Mouse (Mus musculus) neural tube, embryonic 14.5 days (tissue): Measurements from ENCODE around the gene Atcay. TPM values are rescaled to one million over a fixed set of nuclear protein-coding genes. Genes with fewer than 3 reads are reported as not detected.

ENCODE experiments used
- ATAC-seq: fragments of 200-750 bp; cut with Nextera tagmentation; 2 replicates; pipeline ENCODE4 v1.8.0; 2017; ENCODE audit warnings: low read depth, mild to moderate bottlenecking, moderate TSS enrichment, moderate library complexity
- H3K27ac ChIP-seq: fragments of 300-500 bp; sonication (generic); 2 replicates; pipeline ENCODE4 v1.5.1; 2014; ENCODE audit warnings: low read depth, mild to moderate bottlenecking, control low read depth, low read length, moderate library complexity, mixed read lengths
- H3K27me3 ChIP-seq: fragments of 300-500 bp; sonication (generic); 2 replicates; pipeline ENCODE4 v1.6.1; 2014; ENCODE audit warnings: low read length; ENCODE audit not compliant: control insufficient read depth, insufficient read depth
- H3K36me3 ChIP-seq: fragments of 300-500 bp; sonication (generic); 2 replicates; pipeline ENCODE4 v1.6.1; 2014; ENCODE audit warnings: low read length, mixed read lengths; ENCODE audit not compliant: control insufficient read depth, insufficient read depth
- H3K4me1 ChIP-seq: fragments of 300-500 bp; sonication (generic); 2 replicates; pipeline ENCODE4 v1.6.1; 2014; ENCODE audit warnings: low read length; ENCODE audit not compliant: control insufficient read depth, insufficient read depth
- H3K4me2 ChIP-seq: fragments of 300-500 bp; sonication (generic); 2 replicates; pipeline ENCODE4 v1.6.1; 2014; ENCODE audit warnings: mild to moderate bottlenecking, low read depth, low read length, control low read depth
- H3K4me3 ChIP-seq: fragments of 300-500 bp; sonication (generic); 2 replicates; pipeline ENCODE4 v1.5.1; 2014; ENCODE audit warnings: low read depth, low read length, control low read depth, mixed read lengths
- H3K9ac ChIP-seq: fragments of 300-500 bp; sonication (generic); replicated peaks from 2 replicates; pipeline ENCODE4 v1.6.1; 2014; ENCODE audit warnings: low read depth, mild to moderate bottlenecking, control low read depth, low read length, mixed read lengths
- H3K9me3 ChIP-seq: fragments of 300-500 bp; sonication (generic); 2 replicates; pipeline ENCODE4 v1.6.1; 2016; ENCODE audit warnings: low read length; ENCODE audit not compliant: control insufficient read depth
- WGBS: fragments of 180-500 bp; shearing (Covaris S2); extraction: QIAGEN DNeasy Blood & Tissue Kit; methylation state at CpG from one replicate; pipeline ENCODE4 v1.1.7; 2014; 5-methylcytosine and 5-hydroxymethylcytosine counted together
- polyA plus RNA-seq: library from polyadenylated mRNA; unstranded; fragments of >200 nt; fragmentation: Nextera tagmentation; extraction: Ambion mirVana; gene quantifications from 2 replicates; pipeline ENCODE4 v1.2.1, GENCODE M21; 2014

The Atcay gene
- polyA plus RNA-seq, 1 experiment from 2014 or later = 84.8 TPM

DNA sequence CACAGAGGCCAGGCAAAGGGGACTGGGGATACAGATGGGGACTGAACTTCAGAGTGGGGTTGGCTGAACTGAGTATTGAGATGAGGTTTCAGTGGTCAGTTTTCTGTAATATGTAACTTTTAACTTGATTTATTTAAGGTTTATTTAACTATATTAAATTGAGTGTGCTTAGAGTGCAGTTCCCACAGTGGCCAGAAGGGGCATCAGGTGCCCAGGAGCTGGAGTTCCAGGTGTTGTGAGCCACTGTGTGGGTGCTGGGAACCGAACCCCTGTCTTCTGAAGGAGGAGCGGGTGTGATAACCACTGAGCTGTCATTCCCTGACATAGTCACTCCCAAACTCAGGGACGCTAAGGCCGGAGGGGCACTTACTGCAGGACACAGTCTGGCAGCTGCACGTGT, 20.5 kb downstream of the Atcay start:
- Histone ChIP-seq H3K4me3 (no peak overlapping the region), H3K4me1 (no peaks in the 10 kb centered on the region), H3K9ac (no peak overlapping the region), H3K27me3 (no peaks in the 10 kb centered on the region), H3K4me2 (no peak overlapping the region), H3K27ac (no peak overlapping the region), H3K9me3 (no peaks in the 10 kb centered on the region), H3K36me3 (peaks cover 72% of the 10 kb centered on the region)
- WGBS = 95% methylated on average over 5 of the region's 5 CpGs
- no peak for ATAC-seq

DNA sequence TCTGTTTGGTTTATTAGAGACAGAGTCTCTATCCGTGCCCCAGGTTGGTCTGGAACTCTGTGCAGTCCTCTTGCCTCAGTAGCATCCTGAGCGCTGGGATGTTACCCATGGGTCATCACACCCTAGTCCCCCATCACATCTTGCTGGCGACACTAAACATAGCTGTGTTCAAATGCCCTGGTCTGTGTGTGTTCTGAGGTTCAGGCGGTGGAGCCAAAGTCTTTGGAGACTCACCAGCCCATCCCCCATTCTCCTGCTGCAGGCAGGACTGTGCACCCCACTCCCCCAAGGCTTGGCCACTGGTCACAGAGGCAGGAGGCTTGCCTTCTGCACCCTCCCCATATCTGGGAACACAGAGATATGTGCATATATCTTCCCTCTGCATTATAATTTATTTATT, 26.5 kb downstream of the Atcay start:
- H3K4me2 ChIP-seq = no peak overlapping the region
- H3K9me3 ChIP-seq = no peaks in the 10 kb centered on the region
- H3K36me3 ChIP-seq = peaks cover 25% of the 10 kb centered on the region
- H3K9ac ChIP-seq = 0 out of 2 replicates have a peak overlapping the region, but pooled peaks have one; percentile 1
- no peaks in the 10 kb centered on the region for H3K4me1 ChIP-seq
- H3K27ac ChIP-seq = no peak overlapping the region
- no peaks in the 10 kb centered on the region for H3K27me3 ChIP-seq
- 72% methylated on average over 4 of the region's 4 CpGs for WGBS
- 0 out of 2 replicates have a peak, but pooled peaks have one; percentile 9 for ATAC-seq
- no peak overlapping the region for H3K4me3 ChIP-seq

DNA sequence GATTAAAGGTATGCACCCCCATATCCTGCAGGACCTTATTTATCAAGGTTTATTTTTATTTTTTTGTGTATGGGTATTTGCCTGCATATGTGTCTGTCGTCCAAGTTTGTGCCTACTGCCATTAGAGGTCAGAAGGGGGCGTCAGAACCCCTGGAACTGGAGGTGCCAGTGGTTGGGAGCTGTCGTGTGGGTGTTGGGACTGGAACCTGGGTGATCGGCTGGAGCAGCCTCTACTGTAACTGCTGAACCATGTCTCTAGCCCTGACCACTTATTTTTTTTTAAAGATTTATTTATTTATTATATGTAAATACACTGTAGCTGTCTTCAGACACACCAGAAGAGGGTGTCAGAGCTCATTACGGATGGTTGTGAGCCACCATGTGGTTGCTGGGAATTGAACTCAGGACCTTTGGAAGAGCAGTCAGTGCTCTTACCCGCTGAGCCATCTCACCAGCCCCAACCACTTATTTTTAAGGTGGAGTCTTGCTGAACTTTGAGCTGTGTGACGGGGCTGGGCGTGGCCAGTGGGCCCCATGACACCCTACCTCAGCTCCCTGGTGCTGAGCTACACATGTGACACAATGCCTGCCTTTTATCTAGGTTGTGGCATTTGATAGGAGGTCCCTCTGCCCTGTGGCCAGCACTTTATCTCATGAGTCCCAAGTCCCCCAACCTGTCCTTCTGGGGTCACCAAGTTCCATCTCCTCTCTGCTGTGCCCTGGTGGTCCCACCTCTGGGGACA, 27.5 kb downstream of the Atcay start:
- H3K36me3 ChIP-seq = peaks cover 16% of the 10 kb centered on the region
- H3K4me1 ChIP-seq = no peaks in the 10 kb centered on the region
- H3K27ac ChIP-seq = no peak overlapping the region
- no peak for ATAC-seq
- no peak overlapping the region for H3K9ac ChIP-seq
- no peaks in the 10 kb centered on the region for H3K9me3 ChIP-seq
- 73% methylated on average over 8 of the region's 8 CpGs for WGBS
- H3K27me3 ChIP-seq = no peaks in the 10 kb centered on the region
- no peak overlapping the region for H3K4me2 ChIP-seq
- no peak overlapping the region for H3K4me3 ChIP-seq

DNA sequence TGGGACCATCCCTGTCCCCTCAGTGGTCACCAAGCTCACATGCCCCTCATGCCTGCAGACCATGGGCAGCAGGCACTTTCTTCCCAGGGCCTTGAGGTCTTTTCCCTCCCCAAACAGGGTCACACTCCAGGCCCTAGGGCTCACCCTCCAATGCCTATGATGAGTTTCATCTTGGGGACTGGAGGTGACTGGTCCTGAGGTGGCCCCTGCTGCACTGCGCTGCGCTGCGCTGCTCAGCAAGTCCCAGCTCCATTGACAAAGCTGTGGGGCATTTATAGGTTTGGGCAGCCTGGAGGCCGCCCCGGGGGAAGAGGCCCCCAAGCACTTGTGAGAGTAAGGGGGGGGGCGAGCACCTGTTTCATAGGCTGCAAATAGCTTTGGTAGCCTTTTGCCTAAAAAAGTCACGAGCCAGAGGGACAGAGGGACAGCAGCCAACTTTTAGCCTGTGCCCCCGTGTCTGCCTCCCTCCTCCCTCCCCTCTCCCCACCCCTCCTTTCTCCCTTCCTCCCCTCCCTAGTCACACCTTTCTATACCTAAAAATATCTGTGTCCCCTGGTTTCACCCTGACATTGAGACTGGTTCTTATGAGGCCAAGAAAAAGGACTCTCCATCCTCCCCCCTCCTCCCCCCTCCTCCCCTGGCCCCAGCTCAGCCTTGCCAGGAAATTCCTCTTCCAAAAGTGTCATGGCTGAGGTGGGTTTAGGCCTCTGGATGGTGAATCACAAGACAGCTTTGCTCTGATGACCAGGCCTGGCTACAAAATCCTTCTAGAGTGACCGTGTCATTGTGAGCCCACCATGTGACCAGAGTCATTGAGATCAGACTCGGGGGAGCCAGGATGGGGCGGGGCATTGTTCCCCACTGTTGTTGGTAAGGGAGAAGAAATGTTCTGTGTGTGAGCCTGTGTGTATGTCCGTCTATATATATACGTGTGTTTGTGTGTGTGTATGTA, 28.6 kb downstream of the Atcay start, which contains the start of gene Nmrk2:
Gene Nmrk2, minus strand, starts transcription at position 245 of the 952 bp plus-strand sequence.
- Histone ChIP-seq H3K27me3 (no peaks in the 10 kb centered on the region), H3K4me2 (no peak within 1 kb of the TSS), H3K4me1 (no peaks in the 10 kb centered on the region), H3K27ac (no peak within 1 kb of the TSS), H3K4me3 (no peak within 1 kb of the TSS), H3K9me3 (no peaks in the 10 kb centered on the region), H3K9ac (no peak within 1 kb of the TSS), H3K36me3 (peaks cover 10% of the 10 kb centered on the region)
- 63% methylated on average over 13 of the region's 13 CpGs for WGBS
- no peak for ATAC-seq

DNA sequence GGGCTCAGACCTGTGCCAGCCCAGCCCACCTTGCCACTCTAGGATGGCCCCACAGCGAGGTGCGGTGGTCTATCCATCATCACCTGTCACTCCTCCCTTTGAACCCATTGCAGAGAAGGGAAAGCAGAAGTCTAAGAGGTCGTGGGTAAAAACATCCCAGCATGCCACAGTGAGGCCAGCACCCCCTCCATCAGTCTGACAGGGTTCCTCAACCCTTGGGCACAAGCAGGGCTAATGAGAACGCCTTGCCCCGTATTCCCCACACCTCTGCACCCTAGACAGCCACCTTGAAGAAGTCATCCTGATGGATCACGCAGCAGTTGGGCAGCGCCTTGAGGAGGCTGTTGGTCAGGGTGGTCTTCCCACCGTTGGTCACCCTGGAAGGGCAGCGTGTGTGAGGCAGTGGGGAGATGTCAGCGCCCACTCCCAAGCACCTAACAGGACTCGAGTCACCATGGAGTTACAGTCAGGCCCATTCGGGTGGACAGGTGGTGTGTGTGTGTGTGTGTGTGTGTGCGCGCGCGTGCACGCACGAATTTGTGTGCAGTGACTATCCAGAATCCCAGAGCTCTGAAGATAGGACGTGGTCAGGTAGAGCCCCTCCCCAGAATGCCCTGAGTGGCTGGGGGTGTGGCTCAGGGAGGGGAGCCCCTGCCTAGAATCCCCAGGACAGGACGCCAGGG, 29.9 kb downstream of the Atcay start:
- H3K4me1 ChIP-seq = no peaks in the 10 kb centered on the region
- H3K27ac ChIP-seq = no peak overlapping the region
- no peaks in the 10 kb centered on the region for H3K9me3 ChIP-seq
- H3K9ac ChIP-seq = no peak overlapping the region
- ATAC-seq = no peak
- no peaks in the 10 kb centered on the region for H3K27me3 ChIP-seq
- 75% methylated on average over 20 of the region's 20 CpGs for WGBS
- H3K4me3 ChIP-seq = no peak overlapping the region
- no peak overlapping the region for H3K4me2 ChIP-seq
- H3K36me3 ChIP-seq = peaks cover 2% of the 10 kb centered on the region; the same call in 1 of the 2 replicates

GRCm38 (mm10) chr10:81200141-81200540, 30.5 kb downstream of the Atcay start:
- no peak for ATAC-seq
- Histone ChIP-seq H3K4me1 (no peaks in the 10 kb centered on the region), H3K4me2 (no peak overlapping the region), H3K27me3 (no peaks in the 10 kb centered on the region), H3K27ac (no peak overlapping the region), H3K4me3 (no peak overlapping the region), H3K9me3 (no peaks in the 10 kb centered on the region), H3K9ac (no peak overlapping the region), H3K36me3 (no peaks in the 10 kb centered on the region)
- WGBS = 86% methylated on average over 13 of the region's 13 CpGs

DNA sequence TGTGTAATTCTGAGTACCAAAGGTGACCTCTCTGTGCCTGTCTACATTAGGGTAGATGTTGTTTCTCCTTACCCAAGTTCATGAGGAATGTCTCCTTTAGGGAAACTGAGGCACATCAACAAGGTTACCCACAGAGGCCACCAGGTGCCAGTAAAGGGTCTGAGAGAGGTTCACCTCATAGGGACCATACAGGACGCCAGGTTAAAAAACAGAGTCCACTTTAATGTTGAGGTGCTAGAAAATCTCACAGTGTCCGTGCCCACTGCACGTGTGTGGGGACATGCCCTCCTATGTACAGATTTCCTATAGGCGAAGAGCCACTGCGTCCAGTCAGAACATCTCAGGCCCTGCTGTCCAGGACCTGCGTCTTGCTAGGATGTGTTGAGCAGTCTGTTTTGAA, 31.6 kb downstream of the Atcay start:
- no peak overlapping the region for H3K4me3 ChIP-seq
- no peak overlapping the region for H3K9ac ChIP-seq
- H3K27ac ChIP-seq = no peak overlapping the region
- ATAC-seq = no peak
- H3K9me3 ChIP-seq = no peaks in the 10 kb centered on the region
- WGBS = 88% methylated on average over 6 of the region's 6 CpGs
- H3K4me2 ChIP-seq = no peak overlapping the region
- no peaks in the 10 kb centered on the region for H3K4me1 ChIP-seq
- H3K27me3 ChIP-seq = no peaks in the 10 kb centered on the region
- H3K36me3 ChIP-seq = no peaks in the 10 kb centered on the region

GRCm38 (mm10) chr10:81198230-81198629, 32.4 kb downstream of the Atcay start:
- WGBS = 1% methylated on average over 9 of the region's 9 CpGs
- no peaks in the 10 kb centered on the region for H3K36me3 ChIP-seq

More at GRCm38 (mm10) chr10:81198230-81198629, 32.4 kb downstream of the Atcay start:
- Histone ChIP-seq H3K27me3 (no peaks in the 10 kb centered on the region), H3K4me2 (no peak overlapping the region), H3K4me3 (no peak overlapping the region), H3K9ac (no peak overlapping the region), H3K27ac (no peak overlapping the region), H3K9me3 (no peaks in the 10 kb centered on the region), H3K4me1 (peaks cover under 1% of the 10 kb centered on the region)
- ATAC-seq = no peak
